Mouse (Mus musculus) ES-E14 (cell line): ENCODE results near the gene Nlk. TPM values are rescaled to one million over a fixed set of nuclear protein-coding genes. Genes with fewer than 3 reads are reported as not detected.

ENCODE experiments used
- DNase-seq: peaks from one replicate; pipeline ENCODE4 v3.0.0-alpha.2; 2013; ENCODE audit warnings: low read depth, low spot score
- H3K27ac ChIP-seq: 2 replicates; pipeline ENCODE4 v1.5.1; 2012; ENCODE audit warnings: low read depth, mild to moderate bottlenecking, low read length, moderate library complexity, mixed read lengths; ENCODE audit not compliant: poor library complexity, insufficient read depth, severe bottlenecking
- H3K36me3 ChIP-seq: 2 replicates; pipeline ENCODE4 v1.6.1; 2012; ENCODE audit warnings: mild to moderate bottlenecking, low read length, moderate library complexity, mixed read lengths; ENCODE audit not compliant: control insufficient read depth, poor library complexity, insufficient read depth, severe bottlenecking
- H3K4me1 ChIP-seq, 2 experiments: fragments of 150-350 bp in 1 of 2; sonication (generic) in 1 of 2; 2 replicates each; pipeline ENCODE4 v1.6.1; 2012; ENCODE audit warnings: low read length in 2 of 2, mild to moderate bottlenecking in 1 of 2, mixed read lengths in 1 of 2; ENCODE audit not compliant: control insufficient read depth in 2 of 2, insufficient read depth in 2 of 2, poor library complexity in 1 of 2
- H3K4me3 ChIP-seq, 2 experiments: fragments of 150-350 bp in 1 of 2; sonication (generic) in 1 of 2; 2 replicates each; pipeline ENCODE4 v1.5.1; 2012; ENCODE audit warnings: low read length in 2 of 2, low read depth in 1 of 2, mild to moderate bottlenecking in 1 of 2, mixed read lengths in 1 of 2; ENCODE audit not compliant: insufficient read depth in 1 of 2, poor library complexity in 1 of 2, severe bottlenecking in 1 of 2
- H3K9ac ChIP-seq: 2 replicates; pipeline ENCODE4 v1.6.1; 2012; ENCODE audit warnings: low read depth, mild to moderate bottlenecking, low read length, mixed read lengths; ENCODE audit not compliant: poor library complexity, insufficient read depth, severe bottlenecking
- H3K9me3 ChIP-seq: fragments of 150-350 bp; sonication (generic); 2 replicates; pipeline ENCODE4 v1.6.1; 2012; ENCODE audit warnings: low read depth, mild to moderate bottlenecking, low read length; ENCODE audit not compliant: control insufficient read depth, insufficient read depth
- CHD2 ChIP-seq: IDR thresholded peaks from 2 replicates; pipeline ENCODE4 v1.6.1; 2014; ENCODE audit warnings: mild to moderate bottlenecking, low read depth, low read length, inconsistent platforms
- HCFC1 ChIP-seq: IDR thresholded peaks from 2 replicates; pipeline ENCODE4 v1.6.1; 2012; ENCODE audit warnings: low read length, inconsistent platforms, borderline replicate concordance; ENCODE audit not compliant: insufficient read depth
- MAFK ChIP-seq: IDR thresholded peaks from 2 replicates; pipeline ENCODE4 v1.6.1; 2014; ENCODE audit warnings: mild to moderate bottlenecking, low read depth, low read length, inconsistent platforms; ENCODE audit not compliant: insufficient read depth
- ZC3H11A ChIP-seq: IDR thresholded peaks from 2 replicates; pipeline ENCODE4 v1.6.1; 2012; ENCODE audit warnings: low read depth, mild to moderate bottlenecking, inconsistent platforms, low read length, borderline replicate concordance
- ZNF384 ChIP-seq: IDR thresholded peaks from 2 replicates; pipeline ENCODE4 v1.6.1; 2012; ENCODE audit warnings: low read depth, low read length, inconsistent platforms
- in situ Hi-C, 2 experiments: fragments of 600-800 bp; cut with MboI; formaldehyde crosslinking; loops; one replicate each; pipeline ENCODE4 v1.15.1; 2025; ENCODE audit warnings: low sequenced_read_pairs in 2 of 2, inconsistent platforms in 1 of 2; ENCODE audit not compliant: unreplicated experiment in 2 of 2
- total RNA-seq: library from RNA; depleted of rRNA; stranded (reverse); fragments of 300-350 nt; gene quantifications from 2 replicates; pipeline ENCODE4 v1.2.3, GENCODE M21; 2012

The Nlk gene
- total RNA-seq, 1 experiment = 24.7 TPM

GRCm38 (mm10) chr11:78717655-78718054 lies 20.5 kb upstream of the Nlk start:
- in situ Hi-C loops = no loop called here
- H3K9me3 ChIP-seq = no peaks in the 10 kb centered on the region
- no peak overlapping the region for H3K4me3 ChIP-seq
- DNase-seq = no peak
- no peaks in the 10 kb centered on the region; a peak in 1 of 4 replicates for H3K4me1 ChIP-seq
- no peak overlapping the region for H3K27ac ChIP-seq
- TF ChIP-seq ZNF384 = no peak
- no peak for TF ChIP-seq CHD2
- TF ChIP-seq HCFC1 = no peak
- TF ChIP-seq ZC3H11A = no peak
- TF ChIP-seq MAFK = no peak
- no peaks in the 10 kb centered on the region for H3K36me3 ChIP-seq
- no peak overlapping the region for H3K9ac ChIP-seq

GRCm38 (mm10) chr11:78708642-78709041 lies 11.5 kb upstream of the Nlk start:
- no peak overlapping the region for H3K27ac ChIP-seq
- TF ChIP-seq ZNF384 (no peak), ZC3H11A (no peak), MAFK (no peak), CHD2 (no peak), HCFC1 (no peak)
- no peak for DNase-seq
- no peak overlapping the region for H3K9ac ChIP-seq
- no peaks in the 10 kb centered on the region for H3K9me3 ChIP-seq
- no peak overlapping the region for H3K4me3 ChIP-seq
- in situ Hi-C loops = no loop called here
- no peaks in the 10 kb centered on the region for H3K4me1 ChIP-seq
- H3K36me3 ChIP-seq = no peaks in the 10 kb centered on the region

- no peak for TF ChIP-seq CHD2
- no peak for TF ChIP-seq MAFK
- no peak for TF ChIP-seq ZC3H11A
- no peak for TF ChIP-seq ZNF384
- TF ChIP-seq HCFC1 = no peak
- no peaks in the 10 kb centered on the region for H3K4me1 ChIP-seq
- H3K4me3 ChIP-seq = no peak overlapping the region
- no peak overlapping the region for H3K27ac ChIP-seq
- H3K9me3 ChIP-seq = no peaks in the 10 kb centered on the region
- H3K36me3 ChIP-seq = no peaks in the 10 kb centered on the region
- no peak for DNase-seq
- in situ Hi-C loops = no loop called here
- no peak overlapping the region for H3K9ac ChIP-seq
Observed at GRCm38 (mm10) chr11:78706026-78706425, 8.9 kb upstream of the Nlk start.

GRCm38 (mm10) chr11:78703085-78703484 lies 5.9 kb upstream of the Nlk start:
- DNase-seq = no peak

GRCm38 (mm10) chr11:78702319-78702718 lies 5.1 kb upstream of the Nlk start:
- H3K9ac ChIP-seq = no peak overlapping the region
- no peaks in the 10 kb centered on the region for H3K9me3 ChIP-seq
- no peak for DNase-seq
- no peak overlapping the region for H3K27ac ChIP-seq
- H3K4me3 ChIP-seq = no peak overlapping the region
- in situ Hi-C loops = no loop called here
- H3K4me1 ChIP-seq = no peaks in the 10 kb centered on the region
- no peaks in the 10 kb centered on the region for H3K36me3 ChIP-seq
- no peak for TF ChIP-seq ZC3H11A
- TF ChIP-seq ZNF384 = no peak
- TF ChIP-seq MAFK = no peak
- TF ChIP-seq HCFC1 = no peak

More at GRCm38 (mm10) chr11:78703085-78703484, 5.9 kb upstream of the Nlk start:
- in situ Hi-C loops = no loop called here
- Histone ChIP-seq H3K4me3 (no peak overlapping the region), H3K4me1 (no peaks in the 10 kb centered on the region), H3K27ac (no peak overlapping the region), H3K36me3 (no peaks in the 10 kb centered on the region), H3K9me3 (no peaks in the 10 kb centered on the region), H3K9ac (no peak overlapping the region)
- TF ChIP-seq MAFK = no peak
- no peak for TF ChIP-seq ZC3H11A
- TF ChIP-seq HCFC1 = no peak
